Mouse (Mus musculus): Measurements from ENCODE around the gene Il6ra.

Gene Il6ra

DNA sequence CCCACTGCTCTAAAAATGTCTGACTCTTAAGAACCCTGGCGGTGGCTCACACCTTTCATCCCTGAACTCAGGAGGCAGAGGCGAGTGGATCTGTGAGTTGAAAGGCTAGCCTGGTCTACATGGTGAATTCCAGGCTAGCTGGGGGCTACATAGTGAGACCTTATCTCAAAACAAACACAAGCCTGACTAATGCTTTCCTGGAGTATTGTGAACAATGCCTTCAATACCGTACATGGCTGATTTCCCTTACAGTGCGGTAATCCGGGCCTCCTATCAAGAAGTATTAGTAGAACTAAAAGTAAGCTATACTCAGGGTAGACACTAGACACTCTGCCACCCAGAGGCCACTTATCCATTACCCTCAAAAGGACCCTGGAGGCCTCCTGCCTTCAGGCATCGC is 64.9 kb downstream of the Il6ra start:
- no peak for DNase-seq (ENCODE audit: low spot score)

DNA sequence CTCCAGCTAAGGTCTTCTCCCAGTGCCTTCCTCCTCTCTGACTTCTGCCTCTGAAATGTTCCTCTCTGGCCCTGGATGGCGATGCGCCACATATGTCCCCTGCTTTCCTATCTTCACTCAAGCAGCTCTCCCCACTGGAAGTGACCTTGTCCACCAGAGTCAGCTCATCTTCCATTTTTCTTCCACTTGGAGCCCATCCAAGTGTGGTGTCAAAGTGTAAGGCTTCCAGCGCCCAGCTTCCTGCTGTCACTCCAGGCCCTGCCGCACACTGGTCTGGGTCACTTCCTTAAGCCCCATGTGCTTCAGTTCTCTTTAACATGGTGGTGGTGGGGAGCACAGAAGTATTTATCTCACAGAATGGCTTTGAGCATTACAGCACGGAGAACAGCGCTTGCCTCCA is 65.4 kb downstream of the Il6ra start:
- DNase-seq (ENCODE audit: low spot score): no peak

DNA sequence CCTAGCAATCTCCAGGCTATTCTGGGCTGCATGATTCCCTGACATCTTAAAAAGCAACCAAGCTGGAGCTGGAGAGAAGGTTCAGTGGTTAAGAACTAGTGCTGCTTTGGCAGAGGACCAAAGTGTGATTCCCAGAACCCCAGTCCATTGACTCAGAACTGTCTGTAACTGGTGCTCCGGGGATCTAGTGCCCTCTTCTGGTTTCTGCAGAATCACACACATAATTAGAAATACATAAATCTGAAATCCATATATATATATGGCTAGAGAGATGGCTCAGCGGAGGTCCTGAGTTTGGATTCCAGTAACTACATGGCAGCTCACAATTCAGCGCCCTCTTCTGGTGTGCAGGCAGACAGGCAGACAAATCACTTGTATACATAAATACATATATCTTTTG is 65.9 kb downstream of the Il6ra start:
- no peak for DNase-seq (ENCODE audit: low spot score)

DNA sequence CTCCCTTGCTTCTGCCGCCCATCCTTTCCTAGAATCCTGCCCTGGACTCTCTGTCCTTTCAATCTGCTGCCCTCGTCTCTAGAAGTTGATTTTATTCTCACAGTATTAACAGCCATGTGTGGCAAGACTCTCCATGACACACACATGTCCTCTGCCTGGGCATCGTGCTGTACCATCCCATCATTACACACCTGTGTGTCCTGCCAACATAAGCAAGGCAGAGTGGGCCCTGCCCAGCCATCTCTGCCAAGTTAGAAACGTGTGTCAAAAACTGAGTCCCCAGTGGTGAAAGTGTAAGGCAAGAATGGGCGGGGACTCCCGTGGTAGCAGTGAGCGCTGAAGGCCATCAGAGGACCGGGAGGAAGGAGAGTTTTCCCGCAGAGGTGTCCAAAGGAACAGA is 67.2 kb downstream of the Il6ra start:
- no peak for DNase-seq (ENCODE audit: low spot score)

DNA sequence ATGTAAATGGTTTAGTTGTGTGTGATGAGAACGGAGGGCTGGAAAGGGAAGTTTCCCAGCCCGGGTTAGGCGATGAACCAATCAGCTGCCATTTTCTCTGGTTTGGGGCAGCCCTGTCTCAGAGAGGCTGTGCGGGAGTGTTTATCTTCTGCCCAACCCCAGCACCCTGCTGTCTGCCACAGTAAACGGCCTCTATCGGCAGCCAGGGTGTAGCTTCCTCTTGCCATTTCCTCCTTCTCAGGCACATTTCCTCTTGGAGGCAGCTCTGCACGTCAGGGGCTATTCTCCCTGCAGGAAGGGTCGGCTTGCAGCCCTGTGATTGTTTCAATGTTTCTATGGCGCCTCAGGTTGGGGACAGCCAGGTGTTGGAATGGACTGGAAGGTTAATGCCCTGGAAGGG is 69.8 kb downstream of the Il6ra start:
- no peak for DNase-seq (ENCODE audit: low spot score)

DNA sequence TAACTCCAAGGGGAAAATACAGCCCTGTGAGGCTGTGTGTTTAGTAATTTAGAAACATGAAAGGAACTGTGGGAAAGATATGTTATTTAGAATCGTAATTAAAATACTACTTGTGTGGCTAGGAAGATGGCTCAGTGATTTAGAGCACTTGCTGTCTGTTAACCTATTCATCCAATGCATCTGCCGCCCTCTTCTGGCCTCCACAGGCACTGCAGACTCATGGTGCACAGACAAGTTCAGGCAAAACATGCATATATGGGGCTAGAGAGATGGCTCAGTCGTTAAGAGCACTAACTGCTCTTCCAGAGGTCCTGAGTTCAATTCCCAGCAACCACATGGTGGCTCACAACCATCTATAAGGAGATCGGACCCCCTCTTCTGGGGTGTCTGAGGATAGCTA is 70.7 kb downstream of the Il6ra start:
- DNase-seq (ENCODE audit: low spot score): no peak

DNA sequence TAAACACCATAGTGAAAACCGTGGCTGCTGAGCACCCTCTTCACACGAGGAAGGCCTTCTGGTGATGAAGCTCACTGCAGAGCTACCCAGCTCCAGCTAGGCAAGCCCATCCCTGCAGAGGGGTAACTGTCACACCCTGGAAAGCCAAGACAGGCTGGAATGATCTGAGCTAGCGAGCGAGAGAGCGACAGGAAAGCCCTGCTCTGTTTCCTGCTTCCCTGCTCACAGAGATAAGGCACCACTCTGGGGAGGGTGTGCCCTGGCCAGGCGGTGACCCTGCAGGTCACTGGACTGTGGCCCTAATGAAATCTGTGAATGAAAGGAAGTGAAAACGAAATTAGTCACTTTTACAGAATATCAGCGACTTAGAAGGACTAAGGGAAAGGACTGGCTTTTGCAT is 77.6 kb downstream of the Il6ra start:
- no peak for DNase-seq (ENCODE audit: low spot score)

DNA sequence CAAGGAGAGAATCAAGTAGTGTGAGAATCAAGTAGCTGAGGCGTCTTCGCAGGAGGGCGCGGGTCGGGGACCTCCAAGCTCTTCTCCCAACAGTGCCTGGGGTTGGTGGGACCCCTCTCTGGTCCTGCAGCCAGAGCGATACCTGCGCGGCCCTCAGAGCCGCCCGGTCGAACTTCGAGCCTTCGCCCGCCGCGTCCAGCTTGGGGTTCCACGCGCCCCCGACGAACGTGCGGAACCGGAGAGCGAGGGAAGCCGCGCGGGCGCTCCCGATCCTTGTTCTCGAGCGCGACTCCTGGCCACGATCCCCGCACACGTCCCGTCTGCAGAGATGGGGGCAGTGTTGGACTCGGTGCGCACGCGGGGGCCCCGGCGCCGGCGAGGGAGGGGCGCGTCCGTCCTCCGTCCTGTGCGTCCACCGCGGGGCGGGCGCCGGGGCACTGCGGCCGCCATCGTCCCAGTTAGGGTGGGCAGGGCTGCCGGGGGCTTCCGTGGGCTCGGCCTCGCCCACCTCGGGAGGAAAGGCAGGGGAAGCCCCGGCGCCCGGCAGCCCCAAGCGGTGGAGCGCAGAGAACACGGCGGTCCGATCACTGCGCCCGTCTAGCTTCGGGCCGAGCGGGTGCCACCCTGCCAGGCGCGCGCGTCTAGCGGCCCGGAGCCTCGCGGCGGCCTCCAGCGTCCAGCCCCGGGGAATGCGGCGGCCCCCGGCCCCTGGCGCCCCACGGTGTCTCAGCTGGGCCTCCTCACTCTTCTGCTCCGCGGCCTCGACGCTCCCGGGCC is 82.0 kb downstream of the Il6ra start, which contains the start of gene She:
TSS of gene She (plus strand) at position 556 of the 777 bp plus-strand sequence.
- no peak for DNase-seq (ENCODE audit: low spot score)

DNA sequence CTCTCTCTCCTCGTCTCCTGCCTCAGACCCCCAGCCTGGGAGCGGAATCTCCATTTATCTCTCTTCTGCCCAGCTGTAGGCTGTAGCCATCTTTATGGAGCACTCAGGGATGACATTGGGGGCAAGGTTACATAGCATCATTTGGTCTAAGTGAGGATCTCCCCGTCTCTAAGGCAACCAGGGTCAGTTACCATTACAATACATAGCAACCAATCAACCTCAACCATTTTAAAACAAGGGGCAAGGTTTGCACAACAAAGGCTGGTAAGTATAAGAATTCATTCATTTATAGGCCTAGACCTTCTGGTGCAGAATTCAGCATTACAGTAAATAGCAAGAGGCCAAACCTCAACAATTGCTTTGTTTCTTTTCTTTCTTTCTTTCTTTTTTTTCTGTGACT is 86.7 kb downstream of the Il6ra start:
- DNase-seq (ENCODE audit: low spot score): no peak

DNA sequence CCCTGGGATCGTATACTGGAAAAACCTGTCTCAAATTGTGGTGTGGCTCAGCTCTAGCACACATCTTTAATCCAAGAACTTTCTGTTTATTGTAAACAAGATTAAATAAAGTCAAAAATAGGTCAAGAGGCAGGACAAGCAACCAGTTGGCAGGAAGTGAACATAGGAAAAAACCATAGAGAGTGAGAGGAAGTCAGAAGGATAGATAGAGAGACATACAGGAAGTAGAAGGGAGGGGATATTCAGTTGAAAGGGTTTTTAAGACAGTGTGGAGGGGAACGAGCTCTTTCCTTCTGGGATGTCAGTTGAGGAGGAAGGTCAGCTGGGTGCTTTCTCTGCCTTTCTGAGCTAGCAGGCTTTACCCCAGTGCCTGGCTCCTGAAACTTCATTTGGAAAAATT is 89.4 kb downstream of the Il6ra start:
- DNase-seq (ENCODE audit: low spot score): no peak

DNA sequence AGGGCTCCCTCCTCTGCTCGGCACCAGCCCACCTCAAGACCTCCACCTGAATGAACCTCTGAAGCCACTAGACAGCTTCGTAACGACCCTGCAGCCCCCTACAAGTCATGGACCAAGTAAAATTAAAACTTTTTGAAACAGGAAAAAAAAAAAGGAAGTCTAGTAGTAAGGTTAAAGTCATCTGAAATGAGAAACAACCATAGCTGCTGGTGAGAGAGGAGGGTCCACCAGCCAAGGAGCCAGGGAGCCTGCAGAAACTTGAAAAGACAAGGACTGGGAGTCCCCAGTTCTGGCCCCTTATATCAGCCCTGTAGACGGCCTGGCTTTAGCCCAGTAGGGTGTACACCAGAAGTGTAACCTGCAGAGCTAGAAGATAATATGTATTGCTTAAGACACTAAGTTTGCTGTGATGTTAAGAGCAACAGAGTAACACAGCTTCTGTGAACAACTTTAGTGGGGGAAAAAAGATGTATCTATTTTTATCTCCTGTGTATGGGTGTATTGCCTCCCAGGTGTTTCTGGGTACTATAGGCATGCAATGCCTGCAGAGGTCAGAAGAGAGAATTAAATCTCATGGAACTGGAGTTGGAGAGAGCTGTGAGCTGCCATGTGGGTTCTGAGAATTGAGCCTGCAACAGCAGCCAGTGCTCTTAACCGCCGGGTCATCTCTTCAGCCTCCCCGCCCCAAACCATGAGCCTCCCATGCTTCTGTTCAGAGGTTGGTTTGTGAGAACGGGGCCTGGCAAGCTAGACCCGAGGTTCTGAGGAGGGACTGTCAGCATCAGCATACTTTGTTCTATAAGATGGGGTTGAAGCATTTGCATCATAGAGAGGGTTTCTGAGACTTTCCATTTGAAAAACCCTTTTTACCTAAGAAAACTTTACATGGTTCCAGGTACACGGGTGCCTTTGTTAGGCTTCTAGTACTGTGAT is 91.2 kb downstream of the Il6ra start:
- no peak for DNase-seq (ENCODE audit: low spot score)

DNA sequence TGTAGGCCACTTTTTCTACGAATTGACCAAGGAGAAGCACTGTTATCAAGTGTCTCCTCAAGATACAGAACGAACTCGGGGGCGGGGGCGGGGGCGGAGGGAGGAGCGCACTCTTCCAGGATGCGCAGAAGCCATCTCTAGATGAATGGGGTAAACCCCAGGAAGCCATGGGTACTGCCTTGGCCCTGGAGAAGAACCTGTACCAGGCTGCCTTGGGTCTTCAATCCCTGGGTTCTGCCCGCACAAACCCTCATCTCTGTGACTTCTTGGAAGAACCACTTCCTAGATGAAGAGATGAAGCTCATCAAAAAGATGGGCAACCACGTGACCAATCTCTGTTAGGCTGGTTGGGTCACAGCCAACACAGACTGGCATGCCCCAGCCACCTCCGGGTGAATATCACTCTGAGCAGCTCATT is 91.9 kb downstream of the Il6ra start:
- no peak for DNase-seq (ENCODE audit: low spot score)

DNA sequence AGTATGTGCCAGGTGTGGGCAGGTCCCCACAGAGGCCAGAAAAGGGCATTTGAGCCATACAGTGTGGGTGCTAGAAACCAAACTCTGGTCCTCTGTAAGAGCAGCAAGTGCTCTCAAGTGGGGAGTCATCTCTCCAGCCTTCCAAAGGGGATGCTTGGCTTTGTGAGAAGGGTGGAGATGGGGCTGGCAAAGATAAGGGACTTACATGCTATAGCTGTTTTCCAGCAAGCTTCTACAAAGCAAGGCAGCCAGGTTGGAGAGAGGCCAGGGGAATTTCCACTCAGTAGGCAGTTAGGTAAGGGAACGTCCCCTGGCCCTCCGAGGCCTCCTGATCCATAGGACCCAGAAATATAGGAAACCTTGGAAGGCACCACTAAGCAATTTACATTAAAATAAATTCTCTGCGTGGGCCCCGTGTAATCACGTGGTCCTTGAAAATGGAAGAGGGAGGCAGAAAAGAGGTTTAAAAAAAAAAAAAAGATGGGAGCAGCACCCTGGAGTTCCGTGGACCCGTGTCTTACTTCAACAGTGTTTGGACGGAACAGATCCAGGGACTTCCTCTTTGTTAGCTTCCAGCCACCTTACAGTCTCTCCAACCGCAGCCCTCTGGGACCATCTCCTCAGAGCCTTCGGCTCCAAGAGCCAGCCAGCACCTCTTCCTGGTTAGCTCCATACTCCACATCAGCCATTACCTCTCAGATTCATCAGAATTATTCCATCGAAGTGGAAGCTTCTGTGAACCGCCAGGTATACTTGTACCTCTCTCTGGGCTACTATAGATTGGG is 92.5 kb downstream of the Il6ra start:
- DNase-seq (ENCODE audit: low spot score): no peak

DNA sequence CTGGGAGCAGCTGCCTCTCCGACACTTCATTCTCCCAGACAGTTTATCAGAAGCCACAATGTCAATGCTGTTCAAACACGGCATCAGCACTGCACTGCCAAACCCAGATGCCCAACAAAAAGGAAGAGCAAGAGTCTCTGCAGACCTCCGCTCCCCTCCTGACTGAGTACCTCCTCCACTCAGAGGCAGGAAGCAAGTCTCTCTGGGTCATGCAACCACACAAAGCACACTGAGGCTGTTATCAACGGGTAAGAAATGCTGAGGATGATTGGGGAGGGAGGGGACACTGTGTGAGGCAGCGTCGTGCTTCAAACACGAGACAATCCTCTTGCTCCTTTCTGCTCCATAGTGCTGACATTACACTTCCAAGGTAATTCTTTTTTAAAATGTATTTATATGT is 93.1 kb downstream of the Il6ra start:
- no peak for DNase-seq (ENCODE audit: low spot score)

DNA sequence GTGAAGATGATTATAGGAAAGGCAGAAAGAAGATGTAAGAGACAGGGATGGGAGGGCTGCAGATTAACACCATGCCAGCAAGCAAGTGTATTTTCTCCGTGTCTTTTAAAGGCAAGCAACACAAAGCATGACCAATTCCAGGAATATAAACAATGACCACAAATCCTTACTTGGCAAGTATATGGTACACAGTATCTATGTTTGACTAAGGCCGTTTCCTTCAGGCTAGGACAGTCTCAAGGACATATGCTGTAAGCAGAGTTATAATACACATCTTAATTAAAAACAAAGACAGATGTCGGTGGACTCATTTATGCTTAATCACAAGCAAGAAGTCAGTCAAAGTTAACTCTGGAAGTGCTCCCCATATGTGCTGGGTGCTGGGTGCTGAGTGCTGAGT is 94.4 kb downstream of the Il6ra start:
- DNase-seq (ENCODE audit: low spot score): no peak

DNA sequence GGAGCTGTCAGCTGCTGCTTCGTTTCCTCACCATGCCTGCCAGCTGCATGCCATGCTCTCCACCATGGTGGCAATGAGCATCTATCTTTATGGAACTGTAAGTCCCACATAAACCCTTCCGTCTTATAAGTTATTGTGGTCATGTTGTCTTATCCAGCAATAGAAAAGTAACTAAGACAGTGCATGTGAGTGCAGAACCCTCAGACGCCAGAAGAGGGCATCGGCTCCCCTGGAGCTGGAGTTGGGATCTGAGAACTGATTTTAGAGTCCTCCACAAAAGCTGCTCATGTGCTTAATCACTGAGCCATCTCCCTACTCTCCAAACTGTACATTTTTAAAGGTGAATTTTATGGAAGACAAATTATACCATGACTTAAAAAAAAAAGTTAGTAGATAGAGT is 95.9 kb downstream of the Il6ra start:
- no peak for DNase-seq (ENCODE audit: low spot score)

All from layer of hippocampus, adult 9-10 months (tissue).